18 mouse cellular contexts compared by ENCODE assay signal in the genomic region with DNA sequence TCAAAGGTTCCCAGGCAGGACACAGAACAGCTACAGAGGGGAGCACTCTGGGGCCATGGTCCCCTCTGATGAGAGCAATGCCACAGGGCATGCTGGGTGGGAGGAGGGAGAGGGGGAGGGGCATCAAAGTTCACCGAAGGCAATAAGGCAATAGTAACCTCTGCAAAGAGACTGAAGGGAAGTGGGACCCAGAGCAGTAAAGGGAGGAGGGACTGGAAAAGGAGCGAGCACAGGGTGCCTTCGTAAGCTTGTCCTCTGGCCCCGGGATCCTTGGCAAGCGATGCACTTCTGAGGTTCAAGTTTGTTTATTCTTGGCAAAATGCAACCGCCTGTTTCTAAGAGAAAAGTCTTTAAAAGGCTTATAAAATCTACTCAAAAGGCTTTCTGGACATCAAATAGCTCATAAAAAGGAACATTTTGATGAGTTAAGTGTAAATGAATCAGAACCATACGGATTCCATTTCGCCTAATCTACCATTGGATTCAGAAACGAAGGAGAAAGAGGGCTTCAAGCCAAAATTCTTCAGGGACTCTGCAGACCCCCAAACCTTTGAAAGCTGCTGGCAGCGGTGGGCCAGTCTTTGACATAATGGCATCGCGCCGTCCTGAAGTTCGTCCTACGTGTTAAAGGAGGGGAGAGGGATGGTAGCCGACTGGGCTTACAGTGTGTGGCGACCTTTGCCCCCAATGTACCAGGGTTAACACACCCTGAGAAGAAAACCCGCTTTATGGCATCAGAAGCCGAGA.
DNase-seq lines count a peak whose midpoint lies in the region; ATAC-seq lines count a peak whose summit lies in the region.
"Had no signal": no experiment of that assay in that cellular context is flagged by ENCODE, and none has a peak within 500 bp of the region (broad histone marks: within the 10 kb centered on the region; RNA-seq: fewer than 3 reads in every experiment).

No protein-coding gene starts in this region.

- H3K27me3 ChIP-seq in kidney, embryonic 15.5 days: 0 out of 2 replicates have a peak, but pooled peaks cover 3% of the 10 kb centered on the region
- H3K27me3 ChIP-seq: neural tube, embryonic 12.5 days had no signal

- no peak overlapping the region for H3K4me2 ChIP-seq in kidney, embryonic 15.5 days
- H3K4me2 ChIP-seq: forebrain, embryonic 13.5 days; limb, embryonic 12.5 days; neural tube, embryonic 12.5 days had no signal

- intact Hi-C loops in gastrocnemius, postnatal 14 days (cut with DNase I; ENCODE audit: low total_unique reads): no loop called here

- H3K9ac ChIP-seq in kidney, embryonic 15.5 days: no peak overlapping the region
- H3K9ac ChIP-seq: forebrain, embryonic 13.5 days; limb, embryonic 12.5 days; neural tube, embryonic 12.5 days had no signal

- peak overlapping the region; percentile 52 for H3K27ac ChIP-seq in kidney, embryonic 15.5 days
- H3K27ac ChIP-seq: forebrain, embryonic 13.5 days; layer of hippocampus, adult 2 months; limb, embryonic 12.5 days; midbrain, embryonic 10.5 days; neural tube, embryonic 12.5 days; stomach, postnatal 0 days had no signal

- H3K9me3 ChIP-seq in kidney, embryonic 15.5 days (replicated peaks): no peaks in the 10 kb centered on the region
- H3K9me3 ChIP-seq: forebrain, embryonic 13.5 days; limb, embryonic 12.5 days; midbrain, embryonic 10.5 days; neural tube, embryonic 12.5 days had no signal

- peak; percentile 53 for DNase-seq in urinary bladder, postnatal 14 days (ENCODE audit: low spot score)
- DNase-seq in urinary bladder, postnatal 10 days (ENCODE audit: low spot score): no peak
- peak; percentile 36 to 37 for DNase-seq in kidney, postnatal 4 days
- DNase-seq in lung, postnatal 36 days: peak; percentile 4
- DNase-seq in spleen, adult 18-20 months: no peak
- DNase-seq in gastrocnemius, postnatal 14 days: no peak
- DNase-seq: cerebellum, adult 9-11 months; heart, adult 11 months; right cerebral cortex, postnatal 25 days had no signal

- ATAC-seq in kidney, embryonic 15.5 days (replicated peaks; ENCODE audit: low FRiP score): no peak
- no peak for ATAC-seq in frontal cortex, adult (ENCODE audit: low TSS enrichment)
- ATAC-seq: forebrain, embryonic 13.5 days; inflammation-experienced regulatory T-cells, adult 6 months had no signal

- no peak overlapping the region for H3K4me3 ChIP-seq in kidney, embryonic 15.5 days (replicated peaks)
- H3K4me3 ChIP-seq: forebrain, embryonic 13.5 days; layer of hippocampus, adult 2 months; limb, embryonic 12.5 days; midbrain, embryonic 10.5 days; neural tube, embryonic 12.5 days had no signal

- H3K4me1 ChIP-seq in kidney, embryonic 15.5 days: peaks cover 10% of the 10 kb centered on the region; the same call in 1 of the 2 replicates
- H3K4me1 ChIP-seq: forebrain, embryonic 13.5 days; midbrain, embryonic 10.5 days; neural tube, embryonic 12.5 days had no signal

- 54% methylated on average over 19 of the region's 19 CpGs for WGBS in kidney, embryonic 15.5 days

- no peaks in the 10 kb centered on the region for H3K36me3 ChIP-seq in kidney, embryonic 15.5 days
- H3K36me3 ChIP-seq: limb, embryonic 12.5 days; midbrain, embryonic 10.5 days; neural tube, embryonic 12.5 days had no signal

Comparison
In these comparisons a context has a peak if more than half of its experiments do, and no peak if none do; other contexts are left out.
1. DNase-seq: peak in urinary bladder, postnatal 14 days (single experiment), kidney, postnatal 4 days (2 of 2) and lung, postnatal 36 days (single experiment); none in urinary bladder, postnatal 10 days (single experiment), spleen, adult 18-20 months (0 of 2) and gastrocnemius, postnatal 14 days (single experiment).